Mouse (Mus musculus) bone marrow macrophage, adult 2 months (primary cell): ENCODE data around the gene Hist2h2aa1.

ENCODE experiments used
- CTCF ChIP-seq: IDR thresholded peaks from 2 replicates; pipeline ENCODE4 v1.5.1; 2012; ENCODE audit warnings: low read depth, mild to moderate bottlenecking, low read length, moderate library complexity
- POLR2A ChIP-seq: IDR thresholded peaks from 2 replicates; pipeline ENCODE4 v1.6.1; 2012; ENCODE audit warnings: mild to moderate bottlenecking, low read depth, low read length, borderline replicate concordance

- TF ChIP-seq POLR2A, result no peak
- no peak for TF ChIP-seq CTCF
These were observed 28.5 kb downstream of the Hist2h2aa1 start for GRCm38 (mm10) chr3:96273591-96274465.
